Comparison of ENCODE assay signal across 13 mouse cellular contexts in genomic region chr1:160035561-160035960, GRCm38 (mm10).
"Had no signal": no experiment of that assay in that cellular context is flagged by ENCODE, and none has a peak within 500 bp of the region (broad histone marks: within the 10 kb centered on the region; RNA-seq: fewer than 3 reads in every experiment).

No protein-coding gene starts in this region.

- H3K4me2 ChIP-seq: limb, embryonic 15.5 days; liver, embryonic 13.5 days; neural tube, embryonic 12.5 days had no signal

- H3K27me3 ChIP-seq: limb, embryonic 15.5 days; liver, embryonic 13.5 days; neural tube, embryonic 12.5 days had no signal

- H3K9me3 ChIP-seq: limb, embryonic 15.5 days; liver, embryonic 13.5 days; midbrain, embryonic 10.5 days; neural tube, embryonic 12.5 days had no signal

- H3K36me3 ChIP-seq: limb, embryonic 15.5 days; liver, embryonic 13.5 days; midbrain, embryonic 10.5 days; neural tube, embryonic 12.5 days had no signal

- ATAC-seq: intestine, embryonic 16.5 days had no signal

- H3K4me3 ChIP-seq: left cerebral cortex, adult 2 months; limb, embryonic 15.5 days; liver, embryonic 13.5 days; midbrain, embryonic 10.5 days; myocyte; neural tube, embryonic 12.5 days had no signal

- DNase-seq: kidney, adult 8-10 months; kidney, postnatal 25 days; liver, embryonic 13.5 days; midbrain, embryonic 14.5 days; spleen, adult 18-20 months; thymus, adult 2 months; thymus, postnatal 25 days had no signal

- H3K4me1 ChIP-seq: limb, embryonic 15.5 days; liver, embryonic 13.5 days; midbrain, embryonic 10.5 days; neural tube, embryonic 12.5 days had no signal

- H3K27ac ChIP-seq: left cerebral cortex, adult 2 months; limb, embryonic 15.5 days; liver, embryonic 13.5 days; midbrain, embryonic 10.5 days; neural tube, embryonic 12.5 days had no signal

- H3K9ac ChIP-seq: limb, embryonic 15.5 days; liver, embryonic 13.5 days; neural tube, embryonic 12.5 days had no signal
